Mouse (Mus musculus): Measurements from ENCODE around the gene Cnnm1.

DNA sequence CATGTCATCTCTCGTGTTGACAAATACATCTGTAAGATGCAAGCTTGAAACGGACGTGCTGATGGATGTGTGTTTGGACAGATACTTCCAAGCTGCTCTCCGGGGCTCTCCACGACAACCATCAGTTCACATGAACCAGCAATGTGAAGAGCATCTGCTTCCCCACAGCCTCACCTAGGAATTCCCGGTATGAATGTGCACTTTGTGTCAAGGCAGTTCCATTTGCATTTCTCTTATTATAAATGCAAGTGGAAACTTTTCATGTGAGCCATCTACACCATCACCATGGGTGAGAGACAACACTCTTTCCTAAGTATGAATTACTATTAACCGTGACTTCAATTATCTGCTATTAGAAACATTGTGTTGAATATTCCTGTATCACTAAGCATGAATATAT, 77.6 kb downstream of the Cnnm1 start:
- no peak for TF ChIP-seq ZNF384 (IDR thresholded peaks at IDR 0.05; ENCODE audit: low read depth, low read length)
- no peak for TF ChIP-seq CHD2 (IDR thresholded peaks at IDR 0.05; ENCODE audit: low read depth, low read length)
- no peak for TF ChIP-seq MAFK (IDR thresholded peaks at IDR 0.05; ENCODE audit: insufficient read depth, low read depth, low read length)
- TF ChIP-seq ZC3H11A (IDR thresholded peaks at IDR 0.05; ENCODE audit: borderline replicate concordance, low read depth, low read length), result no peak
- no peak for TF ChIP-seq HCFC1 (IDR thresholded peaks at IDR 0.05; ENCODE audit: borderline replicate concordance, insufficient read depth, low read length)

All from ES-E14 (cell line).